Mouse (Mus musculus): ENCODE data around the gene Psma5. TPM values are rescaled to one million over a fixed set of nuclear protein-coding genes. Genes with fewer than 3 reads are reported as not detected.
A peak's percentile ranks its signal among the peaks of the same experiment; 100 is the strongest.

Gene Psma5
- polyA plus RNA-seq, 1 experiment from 2014 or later, result 194 TPM

GRCm38 (mm10) chr3:108311688-108312087 is 55.0 kb downstream of the Psma5 start:
- Histone ChIP-seq H3K9ac (no peak overlapping the region), H3K4me3 (no peak overlapping the region), H3K36me3 (peaks cover 26% of the 10 kb centered on the region), H3K4me2 (no peak overlapping the region), H3K9me3 (replicated peaks) (no peaks in the 10 kb centered on the region), H3K27me3 (replicated peaks) (no peaks in the 10 kb centered on the region), H3K27ac (ENCODE audit: poor library complexity, severe bottlenecking) (no peak overlapping the region), H3K4me1 (replicated peaks) (peaks cover 30% of the 10 kb centered on the region)
- no peak for ATAC-seq (ENCODE audit: insufficient number of reproducible peaks, low FRiP score)
- WGBS, result 76% methylated on average over 4 of the region's 4 CpGs

GRCm38 (mm10) chr3:108312414-108312813 is 55.7 kb downstream of the Psma5 start:
- Histone ChIP-seq H3K9me3 (replicated peaks) (no peaks in the 10 kb centered on the region), H3K27me3 (replicated peaks) (no peaks in the 10 kb centered on the region), H3K9ac (no peak overlapping the region), H3K27ac (ENCODE audit: poor library complexity, severe bottlenecking) (no peak overlapping the region), H3K4me3 (no peak overlapping the region), H3K4me2 (no peak overlapping the region), H3K36me3 (peaks cover 26% of the 10 kb centered on the region), H3K4me1 (replicated peaks) (peaks cover 29% of the 10 kb centered on the region)
- ATAC-seq (ENCODE audit: insufficient number of reproducible peaks, low FRiP score), result no peak

- H3K4me2 ChIP-seq, result no peak overlapping the region
- ATAC-seq (ENCODE audit: insufficient number of reproducible peaks, low FRiP score), result no peak
- peaks cover 24% of the 10 kb centered on the region for H3K4me1 ChIP-seq (replicated peaks)
- H3K4me3 ChIP-seq, result no peak overlapping the region
- no peak overlapping the region for H3K27ac ChIP-seq (ENCODE audit: poor library complexity, severe bottlenecking)
- no peaks in the 10 kb centered on the region for H3K9me3 ChIP-seq (replicated peaks)
- no peaks in the 10 kb centered on the region for H3K27me3 ChIP-seq (replicated peaks)
- WGBS, result 83% methylated on average over 4 of the region's 4 CpGs
- no peak overlapping the region for H3K9ac ChIP-seq
- H3K36me3 ChIP-seq, result peaks cover 26% of the 10 kb centered on the region
Observed at GRCm38 (mm10) chr3:108313138-108313537, 56.4 kb downstream of the Psma5 start.

- Histone ChIP-seq H3K27ac (ENCODE audit: poor library complexity, severe bottlenecking) (no peak overlapping the region), H3K4me2 (no peak overlapping the region), H3K4me3 (no peak overlapping the region), H3K4me1 (replicated peaks) (peaks cover 22% of the 10 kb centered on the region), H3K9ac (no peak overlapping the region), H3K9me3 (replicated peaks) (no peaks in the 10 kb centered on the region), H3K27me3 (replicated peaks) (no peaks in the 10 kb centered on the region), H3K36me3 (peaks cover 21% of the 10 kb centered on the region)
- ATAC-seq (ENCODE audit: insufficient number of reproducible peaks, low FRiP score), result no peak
- WGBS, result 69% methylated on average over 8 of the region's 8 CpGs
Observed at GRCm38 (mm10) chr3:108314038-108314675, 57.4 kb downstream of the Psma5 start.

- WGBS, result 51% methylated on average over 2 of the region's 2 CpGs
- Histone ChIP-seq H3K4me1 (replicated peaks) (peaks cover 34% of the 10 kb centered on the region), H3K9me3 (replicated peaks) (no peaks in the 10 kb centered on the region), H3K27me3 (replicated peaks) (no peaks in the 10 kb centered on the region), H3K9ac (no peak overlapping the region), H3K27ac (ENCODE audit: poor library complexity, severe bottlenecking) (no peak overlapping the region), H3K4me2 (no peak overlapping the region), H3K36me3 (peaks cover 8% of the 10 kb centered on the region), H3K4me3 (no peak overlapping the region)
- no peak for ATAC-seq (ENCODE audit: insufficient number of reproducible peaks, low FRiP score)
Observed at GRCm38 (mm10) chr3:108318517-108318916, 61.8 kb downstream of the Psma5 start.

- H3K4me3 ChIP-seq, result no peak overlapping the region
- H3K27ac ChIP-seq (ENCODE audit: poor library complexity, severe bottlenecking), result no peak overlapping the region
- WGBS, result 51% methylated on average over 4 of the region's 4 CpGs
- no peak overlapping the region for H3K4me2 ChIP-seq
- ATAC-seq (ENCODE audit: insufficient number of reproducible peaks, low FRiP score), result no peak
- peaks cover 17% of the 10 kb centered on the region for H3K36me3 ChIP-seq
- H3K9me3 ChIP-seq (replicated peaks), result no peaks in the 10 kb centered on the region
- H3K27me3 ChIP-seq (replicated peaks), result no peaks in the 10 kb centered on the region
- peaks cover 49% of the 10 kb centered on the region for H3K4me1 ChIP-seq (replicated peaks)
- H3K9ac ChIP-seq, result 0 out of 2 replicates have a peak overlapping the region, but pooled peaks have one; percentile 24
Observed at GRCm38 (mm10) chr3:108321671-108322070, 64.9 kb downstream of the Psma5 start.

- Histone ChIP-seq H3K4me1 (replicated peaks) (peaks cover 53% of the 10 kb centered on the region), H3K9ac (no peak overlapping the region), H3K36me3 (peaks cover 20% of the 10 kb centered on the region), H3K9me3 (replicated peaks) (no peaks in the 10 kb centered on the region), H3K27me3 (replicated peaks) (no peaks in the 10 kb centered on the region), H3K4me2 (no peak overlapping the region), H3K4me3 (no peak overlapping the region), H3K27ac (ENCODE audit: poor library complexity, severe bottlenecking) (no peak overlapping the region)
- ATAC-seq (ENCODE audit: insufficient number of reproducible peaks, low FRiP score), result no peak
- 76% methylated on average over 4 of the region's 4 CpGs for WGBS
Observed at GRCm38 (mm10) chr3:108322136-108322535, 65.4 kb downstream of the Psma5 start.

- H3K9me3 ChIP-seq (replicated peaks), result no peaks in the 10 kb centered on the region
- no peak overlapping the region for H3K4me2 ChIP-seq
- H3K27me3 ChIP-seq (replicated peaks), result no peaks in the 10 kb centered on the region
- H3K4me3 ChIP-seq, result no peak overlapping the region
- WGBS, result 93% methylated on average over 3 of the region's 3 CpGs
- no peak for ATAC-seq (ENCODE audit: insufficient number of reproducible peaks, low FRiP score)
- H3K36me3 ChIP-seq, result peaks cover 24% of the 10 kb centered on the region
- no peak overlapping the region for H3K9ac ChIP-seq
- no peak overlapping the region for H3K27ac ChIP-seq (ENCODE audit: poor library complexity, severe bottlenecking)
- peaks cover 60% of the 10 kb centered on the region for H3K4me1 ChIP-seq (replicated peaks)
Observed at GRCm38 (mm10) chr3:108322962-108323361, 66.2 kb downstream of the Psma5 start.

GRCm38 (mm10) chr3:108324837-108325236 is 68.1 kb downstream of the Psma5 start:
- Histone ChIP-seq H3K4me1 (replicated peaks) (peaks cover 58% of the 10 kb centered on the region), H3K27ac (ENCODE audit: poor library complexity, severe bottlenecking) (no peak overlapping the region), H3K4me2 (no peak overlapping the region), H3K27me3 (replicated peaks) (no peaks in the 10 kb centered on the region), H3K4me3 (no peak overlapping the region), H3K36me3 (peaks cover 28% of the 10 kb centered on the region), H3K9ac (no peak overlapping the region), H3K9me3 (replicated peaks) (no peaks in the 10 kb centered on the region)
- 78% methylated on average over 4 of the region's 4 CpGs for WGBS
- ATAC-seq (ENCODE audit: insufficient number of reproducible peaks, low FRiP score), result no peak

GRCm38 (mm10) chr3:108325521-108325920 is 68.8 kb downstream of the Psma5 start:
- WGBS, result 89% methylated on average over 9 of the region's 9 CpGs
- H3K27ac ChIP-seq (ENCODE audit: poor library complexity, severe bottlenecking), result no peak overlapping the region
- no peak overlapping the region for H3K9ac ChIP-seq
- peaks cover 33% of the 10 kb centered on the region for H3K36me3 ChIP-seq
- H3K4me2 ChIP-seq, result no peak overlapping the region
- H3K9me3 ChIP-seq (replicated peaks), result no peaks in the 10 kb centered on the region
- H3K4me1 ChIP-seq (replicated peaks), result peaks cover 51% of the 10 kb centered on the region
- no peak overlapping the region for H3K4me3 ChIP-seq
- H3K27me3 ChIP-seq (replicated peaks), result no peaks in the 10 kb centered on the region
- ATAC-seq (ENCODE audit: insufficient number of reproducible peaks, low FRiP score), result no peak

GRCm38 (mm10) chr3:108327275-108327674 is 70.5 kb downstream of the Psma5 start:
- Histone ChIP-seq H3K9me3 (replicated peaks) (no peaks in the 10 kb centered on the region), H3K27me3 (replicated peaks) (no peaks in the 10 kb centered on the region), H3K4me2 (no peak overlapping the region), H3K36me3 (peaks cover 49% of the 10 kb centered on the region), H3K9ac (no peak overlapping the region), H3K4me3 (no peak overlapping the region), H3K27ac (ENCODE audit: poor library complexity, severe bottlenecking) (no peak overlapping the region), H3K4me1 (replicated peaks) (peaks cover 35% of the 10 kb centered on the region)
- 70% methylated on average over 8 of the region's 8 CpGs for WGBS
- ATAC-seq (ENCODE audit: insufficient number of reproducible peaks, low FRiP score), result no peak

GRCm38 (mm10) chr3:108327916-108328315 is 71.2 kb downstream of the Psma5 start:
- Histone ChIP-seq H3K36me3 (peaks cover 55% of the 10 kb centered on the region), H3K9me3 (replicated peaks) (no peaks in the 10 kb centered on the region), H3K27ac (ENCODE audit: poor library complexity, severe bottlenecking) (peak overlapping the region; percentile 74), H3K4me3 (no peak overlapping the region), H3K4me1 (replicated peaks) (peaks cover 35% of the 10 kb centered on the region), H3K4me2 (peak overlapping the region; percentile 23; the same call in 1 of the 2 replicates), H3K27me3 (replicated peaks) (no peaks in the 10 kb centered on the region), H3K9ac (no peak overlapping the region)
- WGBS, result 68% methylated on average over 3 of the region's 3 CpGs
- no peak for ATAC-seq (ENCODE audit: insufficient number of reproducible peaks, low FRiP score)
